ENCODE assay signal across 8 mouse cellular contexts in genomic region chr6:92092737-92093136, GRCm38 (mm10). TPM values are rescaled to one million over a fixed set of nuclear protein-coding genes. Genes with fewer than 3 reads are reported as not detected.
DNase-seq lines count a peak whose midpoint lies in the region; ATAC-seq and TF ChIP-seq lines count a peak whose summit lies in the region.

No protein-coding gene starts in this region.

- H3K27ac ChIP-seq in kidney, embryonic 16.5 days (ENCODE audit: low read length) = peak overlapping the region; percentile 100
- peak overlapping the region; percentile 98 for H3K27ac ChIP-seq in embryonic facial prominence, embryonic 10.5 days (replicated peaks)
- H3K27ac ChIP-seq in hindbrain, postnatal 0 days = peak overlapping the region; percentile 99

- no peaks in the 10 kb centered on the region for H3K27me3 ChIP-seq in kidney, embryonic 16.5 days (ENCODE audit: insufficient read depth, low read length)
- no peaks in the 10 kb centered on the region for H3K27me3 ChIP-seq in embryonic facial prominence, embryonic 10.5 days (replicated peaks; ENCODE audit: low read depth, poor library complexity, severe bottlenecking)
- H3K27me3 ChIP-seq in hindbrain, postnatal 0 days (ENCODE audit: insufficient read depth, low read length) = no peaks in the 10 kb centered on the region

- no peak for ATAC-seq in kidney, embryonic 16.5 days (ENCODE audit: low FRiP score, low TSS enrichment)
- ATAC-seq in hindbrain, postnatal 0 days = no peak

- peak overlapping the region; percentile 100 for H3K9ac ChIP-seq in kidney, embryonic 16.5 days (replicated peaks; ENCODE audit: low read length)
- H3K9ac ChIP-seq in hindbrain, postnatal 0 days (replicated peaks; ENCODE audit: low read length) = peak overlapping the region; percentile 99

- peak overlapping the region; percentile 76 for H3K4me2 ChIP-seq in kidney, embryonic 16.5 days (replicated peaks; ENCODE audit: low read depth, low read length)
- peak overlapping the region; percentile 77 for H3K4me2 ChIP-seq in hindbrain, postnatal 0 days (ENCODE audit: low read depth, low read length)

- H3K9me3 ChIP-seq in kidney, embryonic 16.5 days (ENCODE audit: low read length) = no peaks in the 10 kb centered on the region
- H3K9me3 ChIP-seq in embryonic facial prominence, embryonic 10.5 days = no peaks in the 10 kb centered on the region
- no peaks in the 10 kb centered on the region for H3K9me3 ChIP-seq in hindbrain, postnatal 0 days (ENCODE audit: low read length)

- H3K36me3 ChIP-seq in kidney, embryonic 16.5 days (ENCODE audit: insufficient read depth, low read length) = no peaks in the 10 kb centered on the region
- no peaks in the 10 kb centered on the region for H3K36me3 ChIP-seq in embryonic facial prominence, embryonic 10.5 days (replicated peaks)
- no peaks in the 10 kb centered on the region for H3K36me3 ChIP-seq in hindbrain, postnatal 0 days (ENCODE audit: insufficient read depth, low read length)

- no peak for DNase-seq in kidney, postnatal 14 days
- no peak for DNase-seq in embryonic facial prominence, embryonic 10.5 days (ENCODE audit: low spot score)
- DNase-seq in hindbrain, postnatal 0 days (ENCODE audit: low spot score) = no peak
- DNase-seq in neural tube, embryonic 10.5 days (ENCODE audit: extremely low spot score, low spot score) = peak; percentile 24
- DNase-seq in frontal cortex, postnatal 25 days (ENCODE audit: low spot score in 2 of 2) = no peak
- DNase-seq in layer of hippocampus, postnatal 10 days (ENCODE audit: low spot score in 2 of 2) = no peak
- DNase-seq in adrenal gland, postnatal 4 days (ENCODE audit: low spot score in 2 of 2) = no peak

- H3K4me3 ChIP-seq in kidney, embryonic 16.5 days (ENCODE audit: low read length) = peak overlapping the region; percentile 95
- H3K4me3 ChIP-seq in embryonic facial prominence, embryonic 10.5 days = peak overlapping the region; percentile 91
- peak overlapping the region; percentile 98 for H3K4me3 ChIP-seq in hindbrain, postnatal 0 days (ENCODE audit: low read length)

- peaks cover 40% of the 10 kb centered on the region for H3K4me1 ChIP-seq in kidney, embryonic 16.5 days (ENCODE audit: insufficient read depth, low read length)
- H3K4me1 ChIP-seq in embryonic facial prominence, embryonic 10.5 days = peaks cover 38% of the 10 kb centered on the region
- H3K4me1 ChIP-seq in hindbrain, postnatal 0 days (ENCODE audit: insufficient read depth, low read length) = 0 out of 2 replicates have a peak, but pooled peaks cover 10% of the 10 kb centered on the region

- no peak for TF ChIP-seq CTCF in hindbrain, postnatal 0 days (IDR thresholded peaks at IDR 0.05; ENCODE audit: low read depth)

- 13% methylated on average over 3 of the region's 3 CpGs for WGBS in kidney, embryonic 16.5 days
- WGBS in embryonic facial prominence, embryonic 10.5 days = 33% methylated on average over 3 of the region's 3 CpGs
- WGBS in hindbrain, postnatal 0 days = 7% methylated on average over 3 of the region's 3 CpGs

RNA-seq across cellular contexts. Expression of gene Nr2c2, which starts 1.5 kb away (rescaled TPM):
- polyA plus RNA-seq in kidney, embryonic 16.5 days (2015; fragmentation: Nextera tagmentation; extraction: Ambion mirVana) = 12.6 and 16.5 TPM in 2 replicates
- 22.5 and 23.0 TPM in 2 replicates for polyA plus RNA-seq in embryonic facial prominence, embryonic 10.5 days (2016; fragmentation: Nextera tagmentation; extraction: Ambion mirVana)
- total RNA-seq in hindbrain, postnatal 0 days (2014; rRNA removed) = 63.4 and 80.7 TPM in 2 replicates
- polyA plus RNA-seq in hindbrain, postnatal 0 days (2015; fragmentation: Nextera tagmentation; extraction: Ambion mirVana) = 30.8 and 31.8 TPM in 2 replicates
- total RNA-seq in layer of hippocampus, postnatal 10 days (2021) = 10 to 100 TPM; 83.7 to 86.6 TPM
- total RNA-seq in adrenal gland, postnatal 4 days (2021) = 10 to 100 TPM; 60.3 to 62.9 TPM
